Mouse (Mus musculus) urinary bladder, postnatal 14 days (tissue): Measurements from ENCODE around the gene Dppa5a.
A peak's percentile ranks its signal among the peaks of the same experiment; 100 is the strongest.
"Not testable (repeated sequence)": the region's sequence is repeated elsewhere in the genome, so short reads cannot be mapped to it uniquely, and the experiment has no call there.

Source experiments
- DNase-seq: peaks from one replicate; pipeline ENCODE4 v3.0.0; 2021; ENCODE audit warnings: low spot score

Dppa5a gene

DNA sequence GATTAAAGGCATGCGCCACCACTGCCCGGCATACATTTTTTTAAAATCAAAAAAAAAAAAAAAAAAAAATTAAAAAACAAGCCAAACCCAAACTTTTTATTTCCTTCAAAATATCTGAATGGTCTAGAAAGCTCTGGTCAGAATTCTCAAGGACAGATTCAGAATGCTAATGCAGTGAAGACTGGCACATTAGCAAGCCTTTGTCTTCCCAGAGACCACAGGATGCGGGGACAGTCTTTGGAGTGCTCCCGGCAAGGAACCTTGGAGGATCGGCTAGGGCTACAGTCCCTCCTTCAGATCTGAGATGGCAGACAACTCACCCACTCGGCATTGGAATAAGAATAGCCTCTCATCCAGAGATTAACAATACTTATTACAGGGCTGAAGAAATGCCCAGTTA is 3.3 kb downstream of the Dppa5a start:
- no peak for DNase-seq

DNA sequence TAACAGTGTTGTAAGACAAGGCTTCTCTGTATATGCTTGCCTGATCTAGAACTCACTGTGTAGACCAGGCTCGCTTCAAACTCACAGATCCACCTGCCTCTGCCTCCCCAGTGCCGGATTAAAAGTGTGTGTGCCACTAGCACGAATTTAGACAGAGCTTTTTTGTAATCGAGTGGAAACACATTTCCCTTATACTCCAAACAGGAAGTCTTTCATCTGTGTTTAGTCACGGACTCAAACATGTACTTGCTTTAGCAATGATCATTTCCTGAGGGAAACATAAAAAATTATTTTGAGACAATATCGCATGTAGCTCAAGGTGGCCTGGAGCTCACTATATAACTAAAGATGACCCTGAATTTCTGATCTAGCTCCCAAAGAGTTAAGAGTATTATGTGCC is 4.6 kb downstream of the Dppa5a start:
- no peak for DNase-seq

DNA sequence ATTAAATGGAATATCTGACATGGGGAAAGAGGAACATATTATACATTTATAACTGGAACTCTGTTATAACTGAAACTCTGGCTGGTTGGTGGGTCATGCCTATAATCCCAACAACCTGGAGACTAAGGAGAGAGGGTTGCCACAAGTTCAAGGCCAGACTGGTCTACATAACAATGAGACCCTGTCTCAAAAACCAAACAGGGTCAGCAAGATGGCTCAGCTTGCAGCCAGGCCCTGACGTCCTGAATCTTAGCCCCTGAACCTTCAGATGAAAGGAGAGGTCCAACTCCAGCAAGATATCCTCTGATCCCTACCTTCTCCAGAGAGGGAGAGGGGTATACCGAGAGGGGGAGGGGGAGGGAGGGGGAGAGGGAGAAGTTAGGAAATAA is 7.5 kb downstream of the Dppa5a start:
- no peak for DNase-seq

DNA sequence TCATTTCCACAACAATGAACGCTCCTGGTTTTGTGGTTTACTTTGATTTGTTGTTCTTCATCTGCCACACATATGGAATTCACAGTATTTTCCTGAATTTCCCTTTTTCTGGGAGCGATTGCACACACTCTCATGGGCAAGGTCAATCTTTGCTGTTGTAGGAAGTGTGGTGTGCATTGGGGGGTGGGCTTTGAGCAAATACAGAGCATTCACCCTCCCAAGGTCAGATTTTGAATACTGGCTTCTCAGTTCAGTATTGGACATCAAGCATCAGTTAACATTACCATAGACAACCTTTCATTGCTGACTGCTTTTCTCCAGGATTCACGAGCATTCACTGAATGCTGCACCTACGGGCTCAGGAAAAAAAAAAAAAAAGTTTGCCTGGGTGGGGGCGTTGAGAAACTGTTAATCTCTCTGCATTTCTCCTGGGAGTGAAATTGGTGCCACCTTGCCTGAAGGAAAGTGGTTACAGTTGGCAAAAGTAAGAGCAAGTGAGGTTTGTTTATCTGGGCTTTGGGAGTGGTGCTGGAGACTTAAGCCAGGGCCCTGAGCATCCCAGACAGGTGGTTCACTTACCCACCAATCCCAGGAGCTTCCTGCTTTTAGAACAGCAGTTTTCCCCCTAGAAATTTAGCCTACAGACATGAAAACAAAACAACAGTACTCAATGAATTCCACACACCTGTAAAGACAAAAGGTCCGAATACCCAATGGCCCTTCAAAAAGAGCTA is 8.1 kb downstream of the Dppa5a start:
- no peak for DNase-seq

DNA sequence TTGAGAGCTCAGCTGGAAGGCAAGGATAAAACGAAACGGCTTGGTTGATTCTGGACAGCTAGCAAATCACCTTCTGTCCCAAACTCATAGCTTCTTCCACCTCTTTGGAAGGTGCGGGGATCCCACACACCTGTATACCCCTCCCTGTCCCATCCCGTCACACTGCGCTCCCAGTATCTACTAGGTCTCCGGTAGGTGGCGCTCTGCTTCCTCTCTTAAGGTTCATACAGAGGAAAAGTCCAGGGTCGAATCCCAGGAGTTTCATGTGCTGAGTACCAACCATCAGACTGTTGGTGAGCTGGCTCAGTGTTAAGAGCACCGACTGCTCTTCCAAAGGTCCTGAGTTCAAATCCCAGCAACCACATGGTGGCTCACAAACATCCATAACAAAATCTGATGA is 9.9 kb downstream of the Dppa5a start:
- DNase-seq: peak; percentile 80

DNA sequence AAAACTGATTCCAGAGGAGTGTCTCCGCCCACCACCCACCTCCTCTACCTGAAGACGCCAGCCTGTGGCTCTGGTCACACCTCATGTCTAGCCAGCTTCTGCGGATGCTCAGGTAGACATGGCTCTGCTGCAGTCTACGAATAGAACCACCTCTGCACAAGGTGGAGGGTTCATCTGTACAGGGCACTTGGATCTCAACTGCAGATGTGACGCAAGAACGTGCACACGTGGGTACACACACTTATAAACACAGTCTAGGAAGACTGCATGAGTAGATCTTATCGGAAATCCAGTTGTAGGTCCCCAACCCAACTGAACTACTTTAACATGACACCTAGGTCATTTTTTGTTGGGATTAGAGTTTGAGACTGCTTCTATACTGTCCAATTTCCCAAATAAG is 12.4 kb downstream of the Dppa5a start, which contains the start of gene Gsta2:
Gene Gsta2, minus strand, starts transcription at position 178 of the 400 bp plus-strand sequence.
- DNase-seq: no peak

DNA sequence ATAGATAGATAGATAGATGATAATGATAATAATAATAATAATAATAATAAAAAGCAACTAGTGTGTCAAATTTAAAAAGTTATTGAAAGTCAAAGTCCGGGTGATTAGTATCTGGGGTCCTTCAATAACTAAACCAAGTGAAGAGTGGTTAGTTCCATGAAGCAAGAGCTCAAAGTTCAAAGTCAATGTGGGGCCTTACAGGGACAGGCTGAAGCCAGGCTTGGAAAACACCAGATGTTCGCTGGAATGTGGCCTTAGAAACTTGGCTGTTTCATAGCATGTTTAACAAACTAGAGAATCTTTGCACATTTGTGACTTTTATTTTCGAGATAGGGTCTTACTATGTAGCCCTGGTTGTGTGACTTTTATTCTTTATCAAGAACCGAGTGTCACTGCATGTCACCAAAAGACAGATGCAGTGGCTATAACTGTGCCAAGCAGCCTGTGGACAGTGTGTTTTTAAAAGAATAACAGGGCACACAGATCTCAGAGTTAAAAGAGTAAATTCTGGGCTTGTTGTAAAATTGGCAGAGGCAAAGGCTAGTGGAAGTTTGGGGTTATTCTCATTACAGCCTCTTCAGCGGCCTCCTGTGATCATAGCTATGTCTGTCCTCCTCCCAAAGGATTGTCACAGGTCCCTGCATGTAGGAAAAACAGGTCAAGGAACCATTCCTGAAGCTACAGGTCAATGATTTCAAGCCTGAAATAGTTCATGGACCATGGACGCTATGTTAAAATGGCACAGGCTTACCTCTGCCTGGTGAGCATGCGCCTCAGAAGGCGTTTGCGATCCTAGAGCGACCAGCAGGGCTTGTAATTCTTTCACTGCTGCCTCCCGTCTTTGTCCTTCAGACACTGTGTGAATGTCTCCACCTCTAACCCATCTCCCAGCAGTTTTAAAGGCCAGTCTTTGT is 13.1 kb downstream of the Dppa5a start:
- no peak for DNase-seq

DNA sequence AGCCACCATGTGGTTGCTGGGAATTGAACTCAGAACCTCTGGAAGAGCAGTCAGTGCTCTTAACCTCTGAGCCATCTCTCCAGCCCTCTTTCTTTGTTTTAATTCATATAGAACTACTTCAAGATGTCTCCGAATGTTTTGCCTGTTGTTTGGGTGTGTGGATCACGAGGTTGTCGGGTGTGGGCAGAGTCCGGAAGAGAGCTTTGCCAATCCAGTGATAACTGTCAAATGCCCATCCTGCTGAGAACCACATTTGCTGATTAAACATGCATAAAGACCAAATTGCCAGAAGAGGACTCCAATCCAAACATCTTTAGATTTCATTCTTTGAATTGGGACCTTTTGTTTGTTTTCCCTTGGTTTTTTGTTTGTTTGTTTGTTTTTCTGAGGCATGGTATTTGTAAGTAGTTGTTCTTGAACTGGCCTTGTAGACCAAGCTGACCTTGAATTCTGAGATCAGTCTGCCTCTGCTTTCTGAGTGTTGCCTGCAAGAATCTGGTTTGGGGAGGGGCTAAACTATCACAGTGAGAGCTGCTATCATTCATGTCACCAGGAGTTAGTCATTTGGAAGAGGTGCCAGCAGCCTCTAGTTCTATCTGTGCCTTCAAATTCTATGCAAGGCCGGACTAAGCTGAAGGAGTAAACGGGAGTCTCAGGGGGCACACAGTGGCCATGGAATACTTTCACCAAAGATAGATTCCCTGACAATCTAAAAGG is 16.3 kb downstream of the Dppa5a start:
- DNase-seq: no peak

DNA sequence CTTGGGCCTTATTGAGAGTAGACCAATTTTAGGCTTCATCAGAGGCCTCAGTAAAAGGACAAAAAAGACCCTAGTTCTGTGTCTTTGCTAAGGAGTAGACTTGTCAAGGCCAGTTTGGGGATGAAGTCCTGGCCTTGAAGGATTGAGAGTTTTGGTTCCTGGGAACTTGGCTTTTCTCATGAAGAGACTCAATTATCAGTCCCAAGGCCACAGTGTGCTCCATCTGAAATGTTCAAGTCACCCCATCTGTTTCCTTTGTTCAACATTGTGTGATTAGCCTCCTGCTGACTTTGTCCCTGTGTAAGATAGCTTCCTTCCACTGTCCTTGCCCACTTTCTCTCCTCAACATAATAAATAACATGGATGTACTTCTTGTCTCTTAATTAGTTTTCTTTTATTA is 18.0 kb downstream of the Dppa5a start:
- not testable (repeated sequence) for DNase-seq

DNA sequence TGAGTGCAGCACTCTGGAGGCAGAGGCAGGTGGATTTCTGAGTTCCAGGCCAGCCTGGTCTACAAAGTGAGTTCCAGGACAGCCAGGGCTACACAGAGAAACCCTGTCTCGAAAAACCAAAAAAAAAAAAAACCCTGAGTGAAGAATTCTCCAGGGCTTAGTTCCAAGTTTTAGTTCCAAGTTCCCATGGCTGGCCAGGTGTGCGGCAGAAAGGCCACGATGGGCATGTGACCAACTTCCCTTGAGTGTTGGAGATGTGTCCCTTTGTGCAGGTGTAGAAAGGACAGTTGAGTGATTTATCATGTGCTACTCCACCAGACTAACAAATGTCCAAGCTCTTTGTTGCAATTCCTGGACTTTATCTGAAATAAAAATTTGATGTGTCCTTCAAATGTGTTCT is 18.8 kb downstream of the Dppa5a start:
- DNase-seq: not testable (repeated sequence)

DNA sequence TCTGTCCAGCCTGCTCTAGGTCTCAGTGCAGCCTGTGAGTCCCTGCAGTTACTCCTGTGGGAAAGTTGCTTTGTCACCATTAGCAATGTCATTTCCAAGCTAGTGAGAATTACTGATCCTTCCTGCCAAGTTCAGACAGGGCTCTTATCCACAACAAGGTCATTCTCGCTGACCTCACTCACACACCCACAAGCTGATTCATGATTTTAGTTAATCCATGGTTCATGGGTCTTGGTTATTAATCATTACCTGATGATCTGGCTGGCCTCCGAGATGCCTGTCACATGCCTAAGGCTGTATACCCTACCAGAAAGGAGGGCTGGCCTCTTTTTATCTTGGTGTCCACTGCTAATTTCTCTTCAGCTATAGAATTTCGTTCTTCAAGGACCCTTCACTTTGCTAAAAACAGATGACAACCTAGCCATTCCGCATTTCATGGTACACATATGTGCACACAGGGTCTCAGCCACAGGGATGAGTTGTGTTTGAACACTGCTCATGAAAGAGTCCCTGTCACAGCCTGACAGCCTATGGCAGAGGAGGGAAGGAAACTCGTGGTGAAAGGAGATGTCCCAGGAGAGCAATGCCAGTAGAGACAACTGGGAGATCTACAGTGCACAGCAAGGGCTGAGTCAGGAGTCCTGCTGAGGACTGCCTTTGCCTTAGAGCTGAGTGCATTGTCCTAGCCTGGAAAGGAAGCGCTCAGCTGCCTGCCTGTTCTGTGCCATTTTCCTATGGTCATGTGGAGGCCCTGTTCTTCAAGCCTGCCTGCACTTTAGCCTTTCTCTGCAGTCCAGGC is 19.6 kb downstream of the Dppa5a start:
- peak; percentile 59 for DNase-seq

DNA sequence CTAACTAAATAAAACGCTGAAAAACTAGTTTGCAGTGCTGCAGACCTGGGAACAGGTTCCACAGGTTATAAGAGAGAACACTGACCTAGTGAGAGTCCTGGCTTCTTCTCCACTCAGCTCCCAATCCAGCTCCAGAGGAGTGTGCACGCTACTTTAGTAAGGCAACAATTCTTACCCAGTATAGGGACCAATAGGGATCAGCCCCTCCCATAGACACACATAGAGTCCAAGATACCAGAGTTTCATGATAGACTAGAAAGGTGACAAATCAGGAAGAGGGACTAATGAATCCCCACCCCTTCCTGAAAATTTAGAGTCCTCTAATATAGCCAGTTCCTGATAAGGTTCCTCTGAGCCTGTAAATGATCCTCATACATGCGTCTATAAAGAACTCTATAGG is 21.0 kb downstream of the Dppa5a start:
- peak; percentile 22 for DNase-seq

DNA sequence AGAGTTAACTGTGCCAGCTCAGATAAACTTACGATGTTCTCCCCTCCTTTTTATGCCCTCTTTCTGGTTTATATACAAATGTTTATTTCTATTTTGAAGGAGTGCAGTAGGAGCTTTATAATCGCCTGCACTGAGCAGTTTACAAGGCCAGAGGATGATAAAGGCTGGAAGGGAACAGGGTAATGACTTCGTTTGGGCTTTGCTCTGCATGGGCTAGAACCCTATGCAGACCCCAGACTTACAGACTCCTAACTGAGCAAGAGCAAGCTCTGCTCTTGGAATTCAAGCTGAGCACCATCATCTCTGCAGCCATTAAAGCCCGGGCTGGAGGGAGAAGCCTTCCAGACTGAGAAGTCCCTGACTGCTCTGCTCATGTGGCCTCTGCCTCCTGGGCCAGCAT is 22.7 kb downstream of the Dppa5a start:
- not testable (repeated sequence) for DNase-seq

DNA sequence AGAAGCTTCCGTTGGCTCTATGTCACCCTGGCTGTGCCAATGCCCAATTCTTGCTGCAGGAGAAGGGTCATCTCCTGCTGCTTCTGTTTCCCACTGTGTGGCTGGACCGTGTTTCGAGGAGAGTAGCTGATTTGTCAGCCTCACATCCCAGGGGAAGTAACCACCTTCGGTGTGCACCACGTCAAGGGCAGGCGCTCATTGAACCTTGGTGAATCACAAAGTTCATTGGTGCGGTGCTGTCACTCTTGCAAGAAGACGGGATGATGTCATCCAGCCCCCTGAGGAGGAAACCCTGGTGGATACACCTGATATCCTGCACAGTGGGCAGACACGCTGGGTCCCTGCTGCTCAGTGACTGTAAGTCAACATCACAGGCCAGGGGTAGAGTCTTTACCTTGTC is 24.9 kb downstream of the Dppa5a start:
- DNase-seq: not testable (repeated sequence)

DNA sequence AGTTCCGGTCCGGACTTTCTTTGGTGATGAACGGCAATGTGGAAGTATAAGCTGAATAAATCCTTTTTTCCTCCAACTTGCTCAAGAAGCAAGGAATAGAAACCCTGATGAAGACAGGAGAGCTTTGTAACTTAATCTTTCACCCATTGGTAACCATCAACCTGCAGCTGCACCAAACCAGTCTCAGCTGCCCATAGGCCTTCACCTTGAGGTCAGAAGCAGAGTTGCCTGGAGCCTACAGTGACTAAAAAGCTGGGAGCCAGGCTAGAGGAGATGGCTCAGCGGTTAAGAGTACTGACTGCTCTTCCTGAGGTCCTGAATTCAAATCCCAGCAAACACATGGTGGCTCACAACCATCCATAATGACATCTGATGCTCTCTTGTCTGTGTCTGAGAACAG is 25.5 kb downstream of the Dppa5a start:
- DNase-seq: not testable (repeated sequence)

DNA sequence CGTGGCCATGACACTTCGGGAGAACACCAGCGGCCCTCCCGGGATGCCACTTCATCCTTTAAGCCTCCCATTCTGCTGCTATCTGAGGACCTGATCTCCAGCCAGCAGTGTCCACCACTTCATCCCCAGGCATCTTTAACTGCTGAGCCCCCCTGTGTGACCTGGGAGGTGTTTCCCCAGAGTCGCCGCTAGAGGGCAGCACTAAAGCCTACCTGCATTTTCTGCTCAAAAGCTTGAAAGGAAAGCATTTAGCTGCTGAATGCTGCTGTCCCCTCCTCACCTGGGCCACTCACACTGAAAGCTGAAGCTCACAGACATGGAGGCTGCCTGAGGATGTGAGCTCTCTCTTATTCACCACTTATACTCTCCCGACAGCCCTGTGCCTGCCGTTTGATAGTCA is 27.7 kb downstream of the Dppa5a start:
- DNase-seq: peak; percentile 26

DNA sequence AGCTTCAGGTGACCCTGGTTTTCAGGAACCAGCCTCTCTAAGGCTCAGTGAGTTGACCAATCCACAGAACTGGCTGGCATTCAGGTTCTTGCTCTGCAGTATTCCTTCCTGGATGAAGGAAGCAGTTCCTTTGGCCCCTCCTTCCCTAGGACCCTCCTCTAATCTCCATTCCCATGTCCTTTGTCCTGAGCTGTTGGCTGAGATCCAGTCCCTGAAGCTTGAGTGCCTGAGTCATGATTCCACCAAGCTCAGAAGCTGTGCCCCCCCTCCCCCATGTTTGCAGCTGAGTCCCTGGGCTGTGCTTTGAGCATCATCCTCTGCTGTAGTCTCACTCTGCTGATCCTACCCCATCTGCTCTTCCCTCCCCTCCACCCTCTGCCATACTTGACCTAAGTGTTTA is 30.9 kb downstream of the Dppa5a start:
- not testable (repeated sequence) for DNase-seq

DNA sequence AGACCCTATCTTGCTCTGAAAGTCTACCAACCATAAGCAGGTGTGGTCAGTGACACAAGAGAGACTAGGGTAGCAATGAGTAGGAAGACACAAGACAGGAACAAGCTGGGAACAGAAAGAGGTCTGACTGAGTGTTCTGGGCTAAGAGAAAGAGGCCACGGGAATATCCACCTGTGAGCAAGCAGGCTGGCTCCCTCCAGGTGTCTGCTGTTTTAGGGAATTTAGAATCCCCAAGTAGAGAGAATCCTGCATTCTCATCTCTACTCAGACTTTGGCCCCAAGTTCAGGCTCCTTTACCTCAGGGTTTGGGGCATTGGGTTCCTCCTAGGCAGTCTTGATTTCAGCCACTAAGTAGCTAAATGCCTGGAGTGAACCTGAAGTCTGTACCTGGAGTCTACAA is 40.7 kb downstream of the Dppa5a start, which contains the start of gene Omt2b:
Gene Omt2b, plus strand, starts transcription at position 301 of the 400 bp plus-strand sequence.
- not testable (repeated sequence) for DNase-seq

DNA sequence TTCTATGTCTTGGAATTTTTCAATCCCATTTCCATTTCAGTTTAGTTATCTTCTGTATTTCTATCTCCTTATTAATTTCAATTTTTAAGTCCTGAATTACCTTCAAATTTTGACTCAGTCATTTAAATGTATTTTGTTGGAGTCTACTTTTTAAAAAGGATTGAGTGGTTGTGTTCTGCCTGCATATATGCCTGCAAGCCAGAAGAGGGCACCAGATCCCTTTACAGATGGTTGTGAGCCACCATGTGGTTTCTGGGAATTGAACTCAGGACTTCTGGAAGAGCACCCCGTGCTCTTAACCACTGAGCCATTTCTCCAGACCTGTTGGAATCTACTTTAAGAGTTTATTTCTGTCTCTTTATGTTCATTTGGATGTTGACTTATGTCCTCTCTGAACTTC is 48.5 kb downstream of the Dppa5a start:
- DNase-seq: no peak
